Mouse (Mus musculus) small intestine, adult 2 months (tissue): ENCODE results near the gene Ccdc59. TPM values are rescaled to one million over a fixed set of nuclear protein-coding genes. Genes with fewer than 3 reads are reported as not detected.

ENCODE experiments used
- H3K27ac ChIP-seq: fragments of 200-500 bp; 2 replicates; pipeline ENCODE4 v1.5.1; 2012; ENCODE audit warnings: low read depth, low read length, control low read depth, inconsistent platforms; ENCODE audit not compliant: insufficient read depth
- H3K27me3 ChIP-seq: fragments of 200-500 bp; 2 replicates; pipeline ENCODE4 v1.6.1; 2012; ENCODE audit warnings: mild to moderate bottlenecking, moderate library complexity, low read length, inconsistent platforms; ENCODE audit not compliant: control insufficient read depth, insufficient read depth
- H3K36me3 ChIP-seq: fragments of 200-500 bp; 2 replicates; pipeline ENCODE4 v1.6.1; 2012; ENCODE audit warnings: mild to moderate bottlenecking, low read length, control low read depth, inconsistent platforms; ENCODE audit not compliant: control insufficient read depth, insufficient read depth
- H3K4me1 ChIP-seq: fragments of 200-500 bp; 2 replicates; pipeline ENCODE4 v1.6.1; 2012; ENCODE audit warnings: low read length, inconsistent platforms, mixed read lengths; ENCODE audit not compliant: control insufficient read depth, insufficient read depth, insufficient read length
- H3K4me3 ChIP-seq: fragments of 200-500 bp; 2 replicates; pipeline ENCODE4 v1.5.1; 2012; ENCODE audit warnings: low read depth, mild to moderate bottlenecking, control low read depth, inconsistent platforms, low read length, moderate library complexity
- CTCF ChIP-seq: fragments of 200-500 bp; IDR thresholded peaks from 2 replicates; pipeline ENCODE4 v1.5.1; 2012; ENCODE audit warnings: low read depth, mild to moderate bottlenecking, control low read depth, inconsistent platforms, low read length, moderate library complexity, mixed read lengths; ENCODE audit not compliant: insufficient replicate concordance, insufficient read length; ENCODE audit errors: extremely low read depth
- POLR2A ChIP-seq: fragments of 200-500 bp; IDR thresholded peaks from 2 replicates; pipeline ENCODE4 v1.6.1; 2012; ENCODE audit warnings: low read depth, mild to moderate bottlenecking, control low read depth, inconsistent platforms, low read length, moderate library complexity
- WGBS: fragments of 180-500 bp; shearing (Covaris S2); methylation state at CpG from one replicate; pipeline ENCODE4 v1.1.7; 2018; 5-methylcytosine and 5-hydroxymethylcytosine counted together
- polyA plus RNA-seq: library from polyadenylated mRNA; depleted of rRNA; stranded (reverse); fragments of >200 nt; gene quantifications from 2 replicates; pipeline ENCODE4 v1.2.3, GENCODE M21; 2012; rRNA removed

Ccdc59 gene
- polyA plus RNA-seq, 1 experiment, result 2.3 TPM

- Histone ChIP-seq H3K27ac (no peak overlapping the region), H3K4me3 (no peak overlapping the region), H3K36me3 (no peaks in the 10 kb centered on the region), H3K27me3 (no peaks in the 10 kb centered on the region), H3K4me1 (no peaks in the 10 kb centered on the region)
- WGBS, result 83% methylated on average over 7 of the region's 7 CpGs
- no peak for TF ChIP-seq CTCF
- TF ChIP-seq POLR2A, result no peak
Observed at GRCm38 (mm10) chr10:105806259-105807010, 34.4 kb upstream of the Ccdc59 start.

GRCm38 (mm10) chr10:105834627-105835228, 6.1 kb upstream of the Ccdc59 start:
- H3K27ac ChIP-seq, result no peak overlapping the region
- no peaks in the 10 kb centered on the region for H3K4me1 ChIP-seq
- H3K36me3 ChIP-seq, result peaks cover 2% of the 10 kb centered on the region; the same call in 1 of the 2 replicates
- no peak overlapping the region for H3K4me3 ChIP-seq
- WGBS, result 69% methylated on average over 10 of the region's 10 CpGs
- H3K27me3 ChIP-seq, result no peaks in the 10 kb centered on the region
- TF ChIP-seq POLR2A (no peak), CTCF (peak; percentile 37; the same call in 1 of the 2 replicates)

- no peak overlapping the region for H3K27ac ChIP-seq
- 77% methylated on average over 7 of the region's 7 CpGs for WGBS
- H3K4me3 ChIP-seq, result 0 out of 2 replicates have a peak overlapping the region, but pooled peaks have one; percentile 10
- peaks cover 5% of the 10 kb centered on the region for H3K4me1 ChIP-seq
- TF ChIP-seq POLR2A (no peak), CTCF (no peak)
- H3K36me3 ChIP-seq, result peaks cover 14% of the 10 kb centered on the region
- no peaks in the 10 kb centered on the region for H3K27me3 ChIP-seq
Observed at GRCm38 (mm10) chr10:105842574-105842973, 1.7 kb downstream of the Ccdc59 start.

- Histone ChIP-seq H3K36me3 (peaks cover 24% of the 10 kb centered on the region), H3K27me3 (no peaks in the 10 kb centered on the region), H3K27ac (no peak overlapping the region), H3K4me1 (no peaks in the 10 kb centered on the region), H3K4me3 (no peak overlapping the region)
- TF ChIP-seq CTCF, result no peak
- no peak for TF ChIP-seq POLR2A
- 52% methylated on average over 5 of the region's 5 CpGs for WGBS
Observed at GRCm38 (mm10) chr10:105850286-105850685, 9.4 kb downstream of the Ccdc59 start.

GRCm38 (mm10) chr10:105851136-105851535, 10.3 kb downstream of the Ccdc59 start:
- no peak for TF ChIP-seq CTCF
- no peak for TF ChIP-seq POLR2A
- Histone ChIP-seq H3K4me3 (no peak overlapping the region), H3K27ac (no peak overlapping the region), H3K4me1 (no peaks in the 10 kb centered on the region), H3K36me3 (peaks cover 23% of the 10 kb centered on the region), H3K27me3 (no peaks in the 10 kb centered on the region)
- WGBS, result 60% methylated on average over 4 of the region's 4 CpGs

- Histone ChIP-seq H3K27ac (no peak overlapping the region), H3K36me3 (no peaks in the 10 kb centered on the region), H3K27me3 (no peaks in the 10 kb centered on the region), H3K4me3 (no peak overlapping the region), H3K4me1 (no peaks in the 10 kb centered on the region)
- no peak for TF ChIP-seq CTCF
- no peak for TF ChIP-seq POLR2A
- WGBS, result 42% methylated on average over 4 of the region's 4 CpGs
Observed at GRCm38 (mm10) chr10:105867312-105867711, 26.4 kb downstream of the Ccdc59 start.

Other genes with a start within 250 kb of the Ccdc59 start
- gene Mettl25, start 313 bp downstream of the Ccdc59 start, polyA plus RNA-seq, result 3.0 and 6.0 TPM in 2 replicates